Mouse (Mus musculus) liver, embryonic 11.5 days (tissue): Measurements from ENCODE around the gene Dennd1a. TPM values are rescaled to one million over a fixed set of nuclear protein-coding genes. Genes with fewer than 3 reads are reported as not detected.

ENCODE experiments used
- ATAC-seq: fragments of 200-750 bp; cut with Nextera tagmentation; replicated peaks from 2 replicates; pipeline ENCODE4 v1.8.0; 2017; ENCODE audit warnings: moderate number of reproducible peaks, mild to moderate bottlenecking, moderate TSS enrichment, moderate library complexity; ENCODE audit not compliant: low FRiP score
- DNase-seq: peaks from one replicate; pipeline ENCODE4 v3.0.0-alpha.2; 2017; ENCODE audit warnings: low spot score
- H3K27ac ChIP-seq: fragments of 300-500 bp; sonication (generic); 2 replicates; pipeline ENCODE4 v1.5.1; 2014; ENCODE audit warnings: mild to moderate bottlenecking, low read depth, low read length, control low read depth
- H3K27me3 ChIP-seq: fragments of 300-500 bp; sonication (generic); replicated peaks from 2 replicates; pipeline ENCODE4 v1.6.1; 2014; ENCODE audit warnings: low read length, mixed read lengths; ENCODE audit not compliant: control insufficient read depth, insufficient read depth
- H3K36me3 ChIP-seq: fragments of 300-500 bp; sonication (generic); 2 replicates; pipeline ENCODE4 v1.6.1; 2014; ENCODE audit warnings: mild to moderate bottlenecking, low read length, moderate library complexity, mixed read lengths; ENCODE audit not compliant: control insufficient read depth, insufficient read depth
- H3K4me1 ChIP-seq: fragments of 300-500 bp; sonication (generic); replicated peaks from 2 replicates; pipeline ENCODE4 v1.6.1; 2014; ENCODE audit warnings: low read length, mixed read lengths; ENCODE audit not compliant: control insufficient read depth, insufficient read depth
- H3K4me2 ChIP-seq: fragments of 300-500 bp; sonication (generic); 2 replicates; pipeline ENCODE4 v1.6.1; 2014; ENCODE audit warnings: mild to moderate bottlenecking, control low read depth, moderate library complexity
- H3K4me3 ChIP-seq: fragments of 300-500 bp; sonication (generic); 2 replicates; pipeline ENCODE4 v1.5.1; 2014; ENCODE audit warnings: low read depth, low read length, control low read depth
- H3K9ac ChIP-seq: fragments of 300-500 bp; sonication (generic); 2 replicates; pipeline ENCODE4 v1.6.1; 2014; ENCODE audit warnings: low read depth, low read length, control low read depth
- H3K9me3 ChIP-seq: fragments of 300-500 bp; sonication (generic); 2 replicates; pipeline ENCODE4 v1.6.1; 2016; ENCODE audit warnings: low read length, inconsistent platforms, mixed read lengths; ENCODE audit not compliant: control insufficient read depth
- WGBS: fragments of 180-500 bp; shearing (Covaris S2); extraction: QIAGEN DNeasy Blood & Tissue Kit; methylation state at CpG from one replicate; pipeline ENCODE4 v1.1.7; 2014; 5-methylcytosine and 5-hydroxymethylcytosine counted together
- polyA plus RNA-seq: library from polyadenylated mRNA; unstranded; fragments of >200 nt; fragmentation: Nextera tagmentation; extraction: Ambion mirVana; gene quantifications from 2 replicates; pipeline ENCODE4 v1.2.1, GENCODE M21; 2014

Dennd1a gene
- polyA plus RNA-seq, 1 experiment from 2014 or later: 10.6 TPM

DNA sequence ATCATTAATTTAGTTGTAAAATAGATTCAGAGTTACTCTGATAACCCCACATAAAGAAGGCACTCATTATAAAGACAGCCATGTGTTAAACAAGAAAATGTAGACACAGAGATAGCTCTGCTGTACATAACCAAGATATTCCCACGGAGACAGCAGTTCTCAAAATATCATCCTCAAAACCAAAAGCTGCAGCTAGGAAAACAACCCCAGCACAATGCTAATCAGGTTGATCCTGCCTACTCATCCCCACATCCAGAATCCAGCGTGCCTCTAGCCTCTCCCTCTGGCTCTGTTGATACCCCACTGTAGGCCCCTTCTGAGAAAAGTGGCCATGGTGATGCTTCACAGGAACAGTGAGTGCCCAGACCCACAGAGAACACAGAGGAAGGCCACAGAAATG is 380.9 kb downstream of the Dennd1a start:
- Histone ChIP-seq H3K9ac (no peak overlapping the region), H3K4me3 (no peak overlapping the region), H3K36me3 (no peaks in the 10 kb centered on the region), H3K9me3 (no peaks in the 10 kb centered on the region), H3K4me1 (no peaks in the 10 kb centered on the region), H3K4me2 (no peak overlapping the region), H3K27ac (no peak overlapping the region), H3K27me3 (no peaks in the 10 kb centered on the region)
- ATAC-seq (no peak), DNase-seq (no peak)
- WGBS: 64% methylated on average over 2 of the region's 2 CpGs

DNA sequence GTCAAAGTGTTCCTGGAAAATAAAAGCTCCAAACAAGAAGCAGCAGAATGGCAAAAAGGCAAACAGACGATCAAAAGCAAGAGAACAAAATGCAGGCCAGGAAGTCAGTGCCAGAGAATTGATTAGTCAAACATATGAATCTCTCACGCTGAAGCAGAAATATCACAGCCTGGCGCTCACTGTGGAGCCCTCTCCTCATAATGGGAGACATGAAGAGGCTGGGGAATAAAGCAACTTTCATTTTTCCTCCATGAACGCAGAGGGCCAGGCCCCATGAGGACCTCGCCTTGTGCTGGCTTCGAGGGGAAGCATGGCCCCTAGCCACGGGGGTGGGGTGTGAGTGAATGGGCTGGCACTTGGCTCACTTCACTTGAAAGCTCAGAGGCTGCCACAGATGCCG is 383.9 kb downstream of the Dennd1a start:
- 76% methylated on average over 8 of the region's 8 CpGs for WGBS
- Histone ChIP-seq H3K9me3 (no peaks in the 10 kb centered on the region), H3K4me3 (no peak overlapping the region), H3K36me3 (no peaks in the 10 kb centered on the region), H3K27me3 (no peaks in the 10 kb centered on the region), H3K9ac (no peak overlapping the region), H3K27ac (no peak overlapping the region), H3K4me1 (no peaks in the 10 kb centered on the region), H3K4me2 (no peak overlapping the region)
- DNase-seq (no peak), ATAC-seq (no peak)

DNA sequence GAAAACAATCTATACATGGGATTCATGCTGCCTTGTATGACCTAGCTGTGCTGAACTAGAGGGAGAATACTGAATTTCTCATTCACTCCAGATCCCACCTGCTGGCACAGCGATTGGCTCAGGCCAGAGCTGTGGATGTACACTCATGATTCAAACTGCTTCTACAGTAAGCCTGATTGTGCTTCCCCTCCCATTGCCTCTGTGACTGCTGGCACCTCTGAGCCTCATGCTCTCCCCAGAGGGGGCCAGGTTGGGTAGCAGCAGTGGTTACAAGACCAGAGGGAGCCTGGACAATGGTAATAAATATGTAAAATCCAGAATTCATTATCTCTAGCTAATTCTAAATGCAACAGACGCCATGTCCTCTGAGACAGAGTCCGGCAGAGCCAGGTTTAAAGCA is 404.0 kb downstream of the Dennd1a start:
- H3K27ac ChIP-seq: no peak overlapping the region
- DNase-seq (no peak), ATAC-seq (no peak)
- H3K36me3 ChIP-seq: no peaks in the 10 kb centered on the region
- no peaks in the 10 kb centered on the region for H3K9me3 ChIP-seq
- WGBS: 88% methylated on average over 3 of the region's 3 CpGs
- H3K4me1 ChIP-seq: no peaks in the 10 kb centered on the region
- no peak overlapping the region for H3K9ac ChIP-seq
- no peak overlapping the region for H3K4me2 ChIP-seq
- H3K4me3 ChIP-seq: no peak overlapping the region
- no peaks in the 10 kb centered on the region for H3K27me3 ChIP-seq

DNA sequence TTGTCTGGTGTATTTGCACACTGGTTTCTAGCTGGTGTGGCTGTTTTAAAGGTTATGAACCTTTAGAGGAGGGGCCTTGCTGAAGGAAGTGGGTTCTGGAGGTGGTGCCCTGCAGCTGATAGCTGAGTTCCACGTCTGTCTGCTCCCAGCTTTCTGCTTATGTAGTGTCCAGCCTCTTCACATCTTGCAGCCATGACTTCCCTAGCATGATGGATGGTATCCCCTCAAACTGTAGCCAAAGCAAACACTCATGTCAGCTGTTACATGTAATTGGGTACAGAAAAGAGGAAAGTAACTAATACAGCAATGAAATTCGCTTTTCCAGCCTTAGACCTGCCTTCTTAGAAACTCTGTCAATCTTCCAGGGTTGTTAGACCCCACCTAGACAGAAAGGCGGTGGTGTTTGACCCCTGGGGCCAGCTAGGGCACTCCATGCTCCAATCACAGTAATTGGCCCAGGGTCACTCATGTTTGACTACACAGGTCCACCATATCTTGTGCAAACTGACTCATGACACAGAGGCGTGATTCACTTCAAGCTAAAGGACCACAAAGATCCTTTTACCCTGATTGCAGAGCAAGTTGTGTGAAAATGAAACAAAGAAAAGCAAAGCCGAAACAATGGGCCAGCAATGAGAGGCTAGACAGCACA is 405.8 kb downstream of the Dennd1a start:
- Histone ChIP-seq H3K9ac (no peak overlapping the region), H3K4me3 (no peak overlapping the region), H3K4me2 (no peak overlapping the region), H3K9me3 (no peaks in the 10 kb centered on the region), H3K4me1 (no peaks in the 10 kb centered on the region), H3K36me3 (no peaks in the 10 kb centered on the region), H3K27me3 (no peaks in the 10 kb centered on the region), H3K27ac (no peak overlapping the region)
- DNase-seq (no peak), ATAC-seq (no peak)
- WGBS: 61% methylated on average over 5 of the region's 5 CpGs

DNA sequence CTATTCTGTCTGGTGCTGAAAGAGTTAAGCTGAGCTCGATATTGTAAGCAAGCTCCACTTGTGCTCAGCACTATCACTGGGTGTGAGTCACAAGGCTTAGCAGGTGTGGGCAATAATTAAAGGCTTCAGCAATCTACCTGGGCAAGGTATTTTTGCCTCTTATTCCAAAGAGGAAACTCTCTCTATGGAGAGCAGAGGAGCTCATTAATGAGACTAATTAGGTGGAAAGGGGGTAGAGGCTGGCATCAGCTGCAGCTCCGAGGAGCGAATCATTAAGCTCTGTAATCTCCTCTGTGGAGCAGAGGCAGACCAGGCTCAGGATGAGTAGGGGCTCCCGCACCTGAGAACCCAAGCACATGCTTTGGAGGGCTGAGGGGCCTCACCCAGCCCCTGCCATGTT is 407.5 kb downstream of the Dennd1a start:
- H3K27me3 ChIP-seq: no peaks in the 10 kb centered on the region
- H3K4me2 ChIP-seq: no peak overlapping the region
- ATAC-seq (no peak), DNase-seq (no peak)
- no peaks in the 10 kb centered on the region for H3K9me3 ChIP-seq
- WGBS: 47% methylated on average over 4 of the region's 4 CpGs
- H3K4me1 ChIP-seq: no peaks in the 10 kb centered on the region
- no peaks in the 10 kb centered on the region for H3K36me3 ChIP-seq
- no peak overlapping the region for H3K4me3 ChIP-seq
- H3K27ac ChIP-seq: no peak overlapping the region
- no peak overlapping the region for H3K9ac ChIP-seq

DNA sequence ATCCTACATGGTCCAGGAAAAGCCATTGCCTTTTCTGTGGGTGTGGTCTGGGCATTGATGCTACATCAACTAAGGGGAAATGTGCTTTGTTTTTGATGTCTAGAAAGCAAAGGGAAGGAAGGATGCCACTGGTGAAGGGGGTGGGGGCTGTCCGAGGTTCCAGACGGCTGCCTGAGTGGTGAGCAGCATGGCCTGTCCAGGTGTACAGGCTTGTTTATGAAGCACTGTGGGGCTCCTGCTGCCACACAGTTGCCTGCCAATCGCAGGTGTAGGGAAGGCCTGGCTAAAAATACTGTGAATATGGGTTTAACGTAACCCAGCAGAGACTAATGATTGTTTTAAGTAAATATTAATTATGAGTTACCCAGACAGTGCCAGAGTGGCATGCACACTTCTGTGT is 414.4 kb downstream of the Dennd1a start:
- DNase-seq (no peak), ATAC-seq (no peak)
- H3K4me2 ChIP-seq: no peak overlapping the region
- H3K9ac ChIP-seq: no peak overlapping the region
- 79% methylated on average over 4 of the region's 4 CpGs for WGBS
- no peaks in the 10 kb centered on the region for H3K27me3 ChIP-seq
- H3K9me3 ChIP-seq: no peaks in the 10 kb centered on the region
- H3K4me1 ChIP-seq: no peaks in the 10 kb centered on the region
- H3K36me3 ChIP-seq: no peaks in the 10 kb centered on the region
- no peak overlapping the region for H3K27ac ChIP-seq
- H3K4me3 ChIP-seq: no peak overlapping the region

DNA sequence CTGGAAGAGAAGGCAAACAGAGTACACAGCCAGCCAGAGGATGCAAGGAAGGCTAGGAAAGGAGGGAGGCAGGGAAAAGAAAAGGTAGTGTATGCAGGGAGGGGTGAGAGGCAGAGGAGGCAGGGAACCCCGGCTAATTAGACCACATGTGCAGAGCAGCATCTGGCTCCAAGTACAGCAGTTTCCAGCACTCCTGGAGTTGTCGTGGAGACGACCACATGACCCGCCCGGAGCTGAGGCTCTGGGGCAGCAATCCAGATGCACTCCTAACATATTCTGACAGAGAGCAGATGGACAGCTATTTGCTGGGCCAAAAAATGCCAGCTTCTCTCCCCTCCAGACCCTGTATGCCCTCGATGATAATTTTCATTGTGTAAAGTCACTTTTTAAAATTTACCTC is 417.6 kb downstream of the Dennd1a start:
- H3K36me3 ChIP-seq: no peaks in the 10 kb centered on the region
- DNase-seq: no peak
- no peak for ATAC-seq
- H3K4me1 ChIP-seq: no peaks in the 10 kb centered on the region
- no peak overlapping the region for H3K4me3 ChIP-seq
- no peaks in the 10 kb centered on the region for H3K9me3 ChIP-seq
- H3K4me2 ChIP-seq: no peak overlapping the region
- H3K27me3 ChIP-seq: no peaks in the 10 kb centered on the region
- H3K9ac ChIP-seq: no peak overlapping the region
- 58% methylated on average over 6 of the region's 6 CpGs for WGBS
- H3K27ac ChIP-seq: no peak overlapping the region

DNA sequence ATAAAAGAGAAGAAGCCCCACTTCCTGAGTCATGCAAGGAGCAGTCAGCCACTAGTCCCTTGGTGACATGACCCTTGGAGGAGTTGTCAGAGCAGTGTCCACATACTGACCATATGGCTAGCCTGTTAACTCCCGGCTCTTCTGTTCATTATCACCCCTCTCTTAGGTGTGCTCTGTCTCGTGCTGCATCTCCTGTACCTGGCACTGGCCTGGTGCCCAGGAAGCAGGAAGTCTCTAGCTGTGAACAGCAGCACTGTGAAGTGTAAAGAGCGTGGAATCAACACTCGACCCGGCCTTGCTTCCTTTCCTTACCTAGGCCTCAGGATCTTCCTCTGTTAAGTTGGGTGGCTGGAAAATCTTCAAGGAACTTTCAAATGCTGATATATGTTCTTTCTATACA is 419.8 kb downstream of the Dennd1a start:
- H3K27me3 ChIP-seq: no peaks in the 10 kb centered on the region
- no peaks in the 10 kb centered on the region for H3K9me3 ChIP-seq
- H3K4me3 ChIP-seq: no peak overlapping the region
- no peak for DNase-seq
- H3K4me2 ChIP-seq: no peak overlapping the region
- no peak overlapping the region for H3K27ac ChIP-seq
- no peaks in the 10 kb centered on the region for H3K36me3 ChIP-seq
- WGBS: 79% methylated on average over 5 of the region's 5 CpGs
- no peak for ATAC-seq
- H3K4me1 ChIP-seq: no peaks in the 10 kb centered on the region
- no peak overlapping the region for H3K9ac ChIP-seq

DNA sequence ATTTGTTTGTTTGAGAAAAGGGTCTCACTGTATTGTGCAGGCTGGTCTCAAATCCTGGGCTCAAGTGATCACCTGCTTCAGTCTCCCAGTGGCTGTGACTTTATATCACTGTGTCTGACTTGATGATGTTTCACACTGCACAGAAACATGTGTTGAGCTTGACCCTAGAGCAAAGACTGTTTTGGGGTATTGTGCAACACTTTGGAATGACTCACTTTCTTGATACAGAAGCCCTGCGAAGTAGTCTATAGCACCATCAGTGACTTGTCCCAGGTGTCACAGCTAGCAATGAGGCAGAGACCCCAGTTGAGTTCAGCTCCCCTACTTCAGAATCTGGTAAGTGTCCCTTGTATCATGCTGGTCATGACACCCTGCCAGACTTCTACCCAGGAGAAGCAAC is 429.7 kb downstream of the Dennd1a start:
- H3K27ac ChIP-seq: no peak overlapping the region
- ATAC-seq (no peak), DNase-seq (no peak)
- H3K4me3 ChIP-seq: no peak overlapping the region
- H3K36me3 ChIP-seq: no peaks in the 10 kb centered on the region
- no peaks in the 10 kb centered on the region for H3K27me3 ChIP-seq
- WGBS: 90% methylated on average over 1 of the region's 1 CpGs
- H3K9ac ChIP-seq: no peak overlapping the region
- H3K9me3 ChIP-seq: no peaks in the 10 kb centered on the region
- no peaks in the 10 kb centered on the region for H3K4me1 ChIP-seq
- no peak overlapping the region for H3K4me2 ChIP-seq
